Mouse (Mus musculus): ENCODE results near the gene Sars.
A peak's percentile ranks its signal among the peaks of the same experiment; 100 is the strongest.

DNA sequence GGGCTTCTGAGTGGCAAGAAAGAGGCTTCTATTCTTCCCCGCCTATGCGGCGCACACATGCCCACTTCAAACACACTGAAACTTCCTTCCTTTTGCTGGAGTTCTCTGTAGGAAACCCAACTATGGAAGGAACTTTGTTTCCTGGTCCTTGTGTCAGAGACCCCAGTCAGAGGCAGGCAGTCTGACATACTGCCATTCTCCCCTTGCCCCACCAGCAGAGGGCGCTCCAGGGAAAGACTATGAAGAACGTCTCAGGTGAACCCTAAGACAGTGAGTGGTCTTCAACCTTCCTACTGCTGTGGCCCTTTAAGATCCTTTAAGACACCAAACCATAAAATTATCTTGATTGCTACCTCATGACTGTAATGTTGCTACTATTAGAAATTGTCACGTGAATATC lies 21.4 kb upstream of the Sars start:
- TF ChIP-seq CTCF (IDR thresholded peaks at IDR 0.05; ENCODE audit: borderline replicate concordance, insufficient read depth, low read depth, low read length) (peak; percentile 49; the same call in 1 of the 2 replicates), POLR2A (IDR thresholded peaks at IDR 0.05; ENCODE audit: borderline replicate concordance, insufficient read depth, low read length) (no peak)

All from cerebellum, adult 2 months (tissue).